Mouse (Mus musculus): ENCODE measurements around the gene Mrpl48.

The Mrpl48 gene

DNA sequence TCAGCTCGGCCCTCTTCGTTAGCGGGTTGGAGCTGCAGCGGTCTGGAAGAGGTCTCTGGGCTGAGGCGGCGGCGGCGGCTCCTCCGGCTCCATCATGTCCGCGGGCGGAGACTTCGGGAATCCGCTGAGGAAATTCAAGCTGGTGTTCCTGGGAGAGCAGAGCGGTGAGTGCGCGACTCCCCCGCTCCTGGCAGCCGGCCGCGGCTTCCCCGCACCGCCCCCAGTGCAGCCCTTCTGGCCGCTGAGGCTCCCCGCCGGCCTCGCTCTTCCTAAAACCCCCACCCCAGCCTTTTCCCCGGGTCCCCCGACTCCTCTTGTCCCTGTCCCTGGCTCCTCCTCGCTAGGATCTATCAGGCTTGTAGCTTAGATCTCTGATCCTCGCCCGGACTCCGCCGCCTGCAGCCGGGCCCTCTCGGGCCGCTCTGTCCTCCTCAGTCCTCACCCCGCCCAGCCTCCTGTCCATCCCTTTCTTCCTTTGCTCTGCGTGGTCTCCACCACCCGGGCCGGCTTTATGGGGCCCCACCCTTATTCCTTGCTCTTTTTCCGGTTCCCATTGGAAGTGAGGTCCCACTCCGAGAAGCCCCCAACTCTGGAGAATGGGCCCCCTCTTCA is at the start of gene Mrpl48:
TSS of gene Mrpl48 (minus strand) at position 172 of the 612 bp plus-strand sequence.
- in situ Hi-C loops (cut with MboI, MseI), result no loop called here

DNA sequence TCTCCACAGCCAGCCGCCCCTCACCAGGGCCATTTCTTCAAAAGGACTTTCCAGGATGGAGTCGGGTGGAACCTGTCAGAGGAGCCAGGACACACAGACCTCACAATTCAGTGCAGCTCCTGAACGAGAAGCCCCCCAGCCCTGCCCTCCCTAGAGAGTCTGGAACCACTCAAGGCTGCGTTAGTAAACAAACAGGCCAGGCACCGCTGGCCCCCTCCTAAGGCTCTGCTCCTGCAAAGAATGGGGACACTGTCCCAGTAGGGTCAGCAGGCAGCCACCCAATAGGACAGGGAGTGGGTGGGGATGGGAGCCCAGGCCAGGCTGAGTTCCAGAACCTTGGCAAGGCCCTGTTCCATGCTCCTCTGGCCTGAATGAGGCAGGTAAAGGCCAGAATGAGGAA is 48.6 kb upstream of the Mrpl48 start:
- in situ Hi-C loops (cut with MboI, MseI), result no loop called here

DNA sequence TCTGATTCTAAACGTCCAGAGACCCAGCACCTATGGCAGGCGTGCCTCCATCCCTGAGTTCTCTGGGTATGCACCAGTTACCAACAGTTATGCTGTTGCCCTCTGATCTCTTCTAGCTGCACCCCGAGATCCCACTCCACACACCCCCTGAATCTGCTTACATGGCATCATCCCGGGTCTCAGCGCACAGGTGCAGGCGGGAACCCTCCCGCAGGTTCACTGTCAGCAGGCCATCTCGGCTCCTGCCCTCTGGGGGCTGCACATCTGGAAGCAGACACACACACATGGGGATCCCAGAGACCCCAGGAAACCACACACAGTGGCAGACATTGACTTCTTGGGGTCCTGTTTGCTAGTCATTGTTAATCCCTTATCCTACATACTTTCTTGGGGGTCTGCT is 46.3 kb upstream of the Mrpl48 start:
- in situ Hi-C loops (cut with MboI, MseI), result no loop called here

DNA sequence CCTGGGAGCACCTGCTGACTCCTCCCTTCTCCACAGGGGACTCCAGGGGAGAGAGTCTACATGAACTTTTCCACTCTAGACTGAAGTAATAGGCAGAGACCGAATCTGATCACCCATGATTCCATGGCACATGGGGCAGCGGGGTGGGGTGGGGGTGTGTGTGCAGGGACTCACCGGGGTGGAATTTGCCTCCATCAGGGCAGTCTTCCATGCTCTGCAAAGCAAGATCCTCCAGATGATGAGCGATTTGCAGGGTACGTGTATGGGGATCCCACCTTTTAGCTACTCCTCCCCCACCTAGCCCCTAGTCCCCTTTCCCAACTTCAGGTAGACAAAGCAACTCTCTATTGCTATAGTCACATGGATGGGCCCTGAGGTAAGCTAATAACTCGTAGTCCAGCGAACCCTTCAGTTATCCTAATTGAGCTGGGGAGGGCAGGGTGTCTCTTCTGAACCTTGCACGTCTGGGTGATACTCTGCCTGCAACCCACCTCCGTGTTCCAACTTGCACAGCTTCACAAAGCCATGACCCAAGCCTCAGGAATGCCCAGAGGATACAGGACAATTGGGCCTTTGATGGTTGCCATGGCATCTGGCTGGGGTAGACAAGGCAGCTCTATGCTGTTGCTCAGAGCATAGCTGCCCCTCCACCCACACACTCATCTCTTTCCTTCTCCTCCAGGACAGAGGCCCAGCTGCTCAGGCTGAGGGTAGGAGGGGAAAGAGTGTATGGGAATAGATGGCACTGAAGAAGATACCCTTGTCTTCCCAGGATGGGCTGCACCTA is 45.6 kb upstream of the Mrpl48 start:
- in situ Hi-C loops (cut with MboI, MseI), result no loop called here

DNA sequence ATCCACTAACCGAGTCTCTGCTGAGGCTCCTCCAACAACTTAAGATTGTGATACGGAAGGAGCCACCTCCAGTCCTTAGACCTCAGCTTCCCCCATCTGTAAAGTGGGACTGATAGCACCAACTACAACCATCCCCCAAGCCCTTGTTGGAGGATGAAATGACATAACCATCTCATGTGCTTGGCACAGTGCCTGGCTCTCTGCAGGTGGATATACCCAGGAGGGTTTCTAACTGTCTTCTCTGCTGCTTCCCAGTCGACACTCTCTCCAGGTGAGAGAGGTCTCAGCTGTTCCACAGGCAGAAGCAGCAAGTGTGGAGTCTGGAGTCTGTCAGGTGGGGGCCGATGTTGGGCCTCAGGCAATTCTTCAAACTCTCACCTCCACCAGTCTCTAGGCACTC is 42.9 kb upstream of the Mrpl48 start:
- in situ Hi-C loops (cut with MboI, MseI), result no loop called here

DNA sequence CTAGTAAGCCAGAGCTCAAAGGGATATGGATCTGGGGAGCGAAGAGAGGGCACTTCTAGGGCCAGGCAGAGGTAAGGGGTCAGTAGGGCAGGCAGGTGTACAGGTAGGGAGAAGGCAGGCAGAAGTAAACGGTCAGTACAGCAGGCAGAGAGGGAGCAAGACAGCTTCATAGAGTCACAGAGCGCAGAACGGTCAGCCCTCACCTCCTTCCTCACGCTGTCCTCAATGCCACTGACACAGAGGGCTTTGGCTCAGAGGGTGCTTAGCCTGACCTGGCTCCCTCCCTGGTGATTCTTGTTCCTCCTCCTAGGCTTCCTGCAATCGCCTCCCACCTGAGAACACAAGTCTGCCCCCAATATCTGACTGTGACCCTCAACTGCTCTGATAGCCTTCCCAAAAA is 42.3 kb upstream of the Mrpl48 start:
- in situ Hi-C loops (cut with MboI, MseI), result no loop called here

DNA sequence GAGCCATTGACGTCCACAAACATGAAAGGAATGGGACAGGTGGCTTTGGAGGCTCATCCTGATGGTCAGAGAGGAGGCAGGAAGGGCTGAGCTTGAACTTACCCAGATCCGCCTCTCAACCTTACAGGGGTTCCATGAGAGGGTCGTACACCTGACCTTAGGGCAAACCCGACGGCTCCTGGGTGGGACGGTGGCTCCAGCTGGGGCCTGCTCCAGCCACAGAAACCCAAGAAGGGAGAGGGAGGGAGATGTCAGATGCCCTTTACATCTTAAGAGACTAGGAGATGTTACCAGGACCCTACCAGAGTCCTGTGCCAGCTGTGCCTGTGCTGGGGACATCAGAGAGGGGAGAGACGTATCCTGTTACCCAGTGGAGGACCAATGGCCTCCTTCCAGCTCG is 41.7 kb upstream of the Mrpl48 start:
- in situ Hi-C loops (cut with MboI, MseI), result loop anchor here (5.0 kb wide), 1 partner anchor 83 kb away; no protein-coding TSS in a partner anchor

DNA sequence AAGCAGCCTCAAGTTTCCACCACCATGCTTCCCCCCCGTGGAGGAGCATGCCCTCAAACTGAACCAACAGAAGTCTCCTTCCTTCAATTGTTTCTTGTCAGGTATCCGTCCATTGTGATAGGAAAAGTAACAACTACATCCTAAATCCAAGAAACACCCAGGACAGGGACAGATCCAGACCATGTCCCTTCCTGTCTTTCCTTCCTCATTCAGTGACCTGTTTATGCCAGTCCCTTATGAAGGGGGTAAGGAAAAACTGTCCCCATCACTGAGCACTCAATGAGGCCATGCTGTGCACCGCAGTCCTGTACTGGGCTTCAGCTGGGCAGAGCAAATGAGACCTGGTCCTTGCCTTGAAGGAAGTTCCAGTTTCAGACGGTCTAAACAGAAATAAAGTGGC is 41.0 kb upstream of the Mrpl48 start:
- in situ Hi-C loops (cut with MboI, MseI), result loop anchor here (5.0 kb wide), 1 partner anchor 82 kb away; no protein-coding TSS in a partner anchor

DNA sequence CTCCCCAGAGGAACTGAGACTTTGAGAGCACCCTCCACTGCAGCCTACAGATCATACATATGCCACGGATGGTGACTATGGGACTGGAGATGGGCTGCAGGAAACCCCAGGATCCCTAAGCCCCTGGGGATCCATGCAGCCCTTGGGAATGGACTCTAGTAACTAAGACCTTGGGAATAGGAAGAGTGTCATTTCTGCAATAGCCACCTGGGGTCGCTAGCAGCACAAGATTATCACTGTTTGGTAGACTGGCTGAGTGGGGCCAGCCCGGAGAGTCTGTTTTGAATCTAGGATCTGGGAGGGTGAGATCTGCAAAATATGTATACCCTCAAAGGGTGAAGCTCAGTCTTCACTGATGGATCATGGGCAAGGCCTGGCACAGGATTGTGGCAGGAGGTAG is 37.0 kb upstream of the Mrpl48 start:
- in situ Hi-C loops (cut with MboI, MseI), result loop anchor here (5.0 kb wide), 1 partner anchor 78 kb away; no protein-coding TSS in a partner anchor

DNA sequence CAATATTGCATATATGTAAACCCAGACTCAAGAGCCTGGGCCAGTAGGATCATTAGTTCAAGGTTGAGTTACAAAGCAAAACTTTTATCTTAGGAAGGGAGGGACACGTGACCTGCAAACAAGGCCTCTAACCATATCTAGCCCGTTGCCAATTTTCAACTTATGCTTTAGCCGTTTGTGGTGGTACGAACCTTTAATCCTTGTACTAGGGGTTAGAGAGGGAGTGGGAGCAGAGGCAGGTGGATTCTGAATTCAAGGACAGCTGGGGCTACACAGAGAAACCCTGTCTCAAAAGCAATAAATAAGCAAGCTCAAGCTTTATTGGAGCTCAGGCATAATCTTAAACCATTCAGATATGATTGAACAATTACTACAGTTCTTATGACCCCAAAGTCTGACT is 34.3 kb upstream of the Mrpl48 start:
- in situ Hi-C loops (cut with MboI, MseI), result no loop called here

DNA sequence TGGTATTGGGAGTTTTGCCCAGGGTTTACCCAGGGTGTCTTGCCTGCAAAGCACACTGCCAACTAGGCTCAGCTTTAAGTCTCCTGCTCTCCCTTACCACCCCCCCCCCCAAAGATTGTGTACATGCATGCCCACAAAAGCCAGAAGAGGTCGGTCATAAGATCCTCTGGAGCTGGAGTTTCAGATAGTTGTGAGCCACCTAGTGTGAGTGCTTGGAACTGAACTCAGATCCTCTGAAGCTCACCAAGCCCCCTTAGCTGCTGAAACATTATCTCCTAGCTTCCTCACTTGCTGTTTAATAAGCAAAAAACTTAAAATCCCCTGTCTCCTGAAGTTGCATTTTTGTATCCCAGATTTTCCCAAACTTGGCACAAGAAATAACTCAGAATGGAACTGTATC is 29.6 kb upstream of the Mrpl48 start:
- in situ Hi-C loops (cut with MboI, MseI), result no loop called here

DNA sequence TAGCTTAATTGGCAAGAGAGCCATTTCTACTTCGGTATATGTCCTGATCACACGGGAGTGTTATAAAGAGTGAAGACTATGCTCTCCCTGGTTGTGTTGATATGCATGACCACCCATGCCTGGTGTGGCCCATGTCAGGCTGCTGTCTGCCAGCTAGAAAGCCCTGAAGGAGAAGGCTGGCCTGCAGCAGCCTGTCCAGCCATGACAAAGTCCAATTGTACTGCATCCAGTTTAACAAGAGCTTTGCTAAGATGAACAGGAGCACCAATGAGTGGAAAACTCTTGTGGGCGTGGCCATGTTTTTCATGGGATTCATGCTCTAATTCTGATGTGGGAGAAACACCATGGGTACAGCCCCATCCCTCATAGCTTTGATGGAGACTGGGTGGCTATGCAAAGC is 16.4 kb upstream of the Mrpl48 start:
- in situ Hi-C loops (cut with MboI, MseI), result no loop called here

DNA sequence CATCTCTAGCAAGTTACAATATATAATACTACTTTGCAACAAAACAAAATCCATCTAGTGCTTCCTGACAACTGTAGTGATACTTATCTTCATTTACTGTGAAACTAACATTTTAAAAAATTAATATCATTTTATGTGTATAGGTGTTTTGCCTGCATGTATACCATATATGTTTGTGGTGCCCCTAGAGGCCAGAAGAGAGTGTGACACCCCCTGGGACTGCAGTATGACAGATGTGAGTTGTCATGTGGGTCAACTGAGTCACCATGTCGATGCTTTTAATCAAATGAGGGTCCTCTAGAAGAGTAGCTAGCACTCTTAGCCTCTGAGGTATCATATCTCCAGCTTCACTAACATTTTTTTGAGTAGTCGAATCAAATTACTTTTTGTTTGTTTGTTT is 14.2 kb upstream of the Mrpl48 start:
- in situ Hi-C loops (cut with MboI, MseI), result no loop called here

DNA sequence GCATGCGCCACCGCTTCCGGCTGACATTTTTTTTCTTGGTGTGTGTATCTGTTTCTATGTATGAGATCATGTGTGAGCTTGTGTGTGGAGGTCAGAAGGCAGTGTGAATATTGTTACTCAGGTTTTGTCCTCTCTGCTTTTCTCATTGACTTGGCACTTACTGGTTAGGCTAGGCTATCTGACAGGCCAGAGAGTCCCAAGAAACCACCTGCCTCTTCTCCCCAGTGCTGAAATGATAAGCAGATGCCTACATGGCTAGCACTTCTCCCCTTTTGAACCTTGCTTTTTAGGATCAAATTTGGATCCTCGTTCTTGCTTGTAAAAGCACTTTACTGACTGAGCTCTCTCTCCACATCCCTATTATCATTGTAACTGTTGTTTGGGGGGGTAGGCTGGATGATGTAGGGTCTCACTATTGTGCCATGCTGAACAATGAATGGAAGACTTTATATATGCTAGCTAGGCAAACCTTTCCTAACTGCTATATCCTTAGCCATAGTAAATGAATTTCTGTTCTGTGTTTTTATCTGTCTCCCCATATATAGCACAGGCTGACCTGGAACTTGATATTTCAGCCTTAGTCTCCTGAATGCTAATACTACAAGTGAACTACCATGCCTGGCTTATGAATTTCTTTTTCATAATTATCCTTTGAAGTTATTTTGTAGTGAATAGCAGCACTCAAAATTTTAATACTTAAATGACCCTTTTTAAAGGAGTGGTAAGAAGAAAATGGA is 8.2 kb upstream of the Mrpl48 start:
- in situ Hi-C loops (cut with MboI, MseI), result no loop called here

DNA sequence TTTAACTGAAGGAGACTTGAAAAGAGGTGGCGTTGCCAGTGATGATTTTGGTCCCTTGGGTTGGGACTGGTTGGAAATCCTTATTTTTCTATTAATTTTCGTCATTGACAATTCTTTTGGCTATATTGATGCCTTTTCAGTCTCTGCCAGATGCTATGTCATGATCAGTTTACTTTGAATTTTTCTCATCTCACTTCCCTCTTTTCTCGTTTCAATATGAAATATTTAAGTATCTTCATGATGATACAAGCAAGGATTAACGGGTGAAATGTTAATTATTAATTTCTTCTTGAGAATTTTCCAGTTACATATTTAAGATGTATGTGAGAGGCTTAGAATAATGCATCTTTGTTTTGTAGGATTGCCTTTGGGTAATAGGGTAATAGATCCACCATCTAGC is 809 bp upstream of the Mrpl48 start:
- in situ Hi-C loops (cut with MboI, MseI), result no loop called here

DNA sequence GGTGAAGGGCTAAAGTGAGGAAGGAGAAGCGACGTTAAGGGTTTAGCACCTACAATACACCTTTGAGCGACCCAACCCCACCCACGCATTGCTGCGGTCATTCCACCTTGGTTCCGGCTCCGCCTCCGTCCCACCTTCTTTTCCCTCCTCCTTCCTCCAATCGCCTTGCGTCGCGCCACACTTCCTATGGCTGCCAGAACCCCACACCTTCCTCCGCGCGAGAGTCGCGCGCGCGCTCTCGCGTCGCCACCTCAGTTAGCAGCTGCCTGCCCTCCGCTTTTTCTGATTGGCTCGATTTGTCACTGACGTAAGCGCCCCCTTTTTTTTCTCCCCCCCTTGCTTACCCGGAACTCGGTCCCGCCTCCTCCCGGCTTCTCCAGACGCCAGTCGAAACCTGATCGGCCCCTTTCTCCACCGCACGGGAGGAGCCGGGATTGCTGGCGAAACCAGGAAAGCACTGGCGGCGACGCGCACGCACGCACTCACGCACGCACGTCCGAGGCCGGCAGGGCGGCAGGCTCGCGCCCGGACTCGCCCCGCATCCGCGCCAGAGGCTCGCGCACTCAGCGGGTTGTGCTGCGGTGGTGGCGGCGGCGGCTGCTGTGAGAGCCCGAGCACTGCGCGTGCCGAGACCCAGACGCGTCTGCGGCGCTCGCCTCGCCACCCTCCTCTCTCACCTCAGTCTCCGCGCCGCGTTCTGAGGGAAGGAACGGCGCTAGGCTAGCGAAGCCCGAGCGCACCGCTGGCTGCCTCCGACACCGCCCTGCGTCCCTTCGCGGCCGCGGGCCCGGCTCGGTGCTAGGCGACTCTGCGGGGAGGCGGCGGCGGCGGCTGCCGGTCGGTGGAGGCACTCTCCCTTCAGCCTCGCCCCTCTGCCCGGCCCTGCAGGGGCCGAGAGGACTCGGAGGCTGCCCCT is 629 bp downstream of the Mrpl48 start, which contains the start of gene Rab6a:
TSS of gene Rab6a (plus strand) at position 197 of the 916 bp plus-strand sequence.
- in situ Hi-C loops (cut with MboI, MseI), result no loop called here

DNA sequence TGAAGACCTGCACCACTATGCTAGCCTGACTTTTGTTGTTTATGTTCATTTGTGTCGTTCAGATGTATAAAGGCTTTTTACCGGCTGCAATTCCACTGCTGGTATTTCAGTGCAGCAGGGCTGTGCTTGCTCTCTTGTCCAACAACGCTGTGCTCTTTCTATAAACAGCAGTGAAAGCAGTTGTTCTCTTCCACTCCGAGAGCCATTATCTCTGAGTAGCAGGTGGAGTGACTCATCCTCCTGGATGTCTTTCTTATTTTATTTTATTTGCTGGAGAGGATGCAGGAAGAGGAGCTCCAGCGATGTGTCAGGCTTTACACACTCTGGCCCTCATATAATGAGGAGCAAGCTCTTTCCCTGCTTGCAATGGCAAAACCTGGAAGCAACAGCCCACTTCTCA is 7.9 kb downstream of the Mrpl48 start:
- in situ Hi-C loops (cut with MboI, MseI), result no loop called here

DNA sequence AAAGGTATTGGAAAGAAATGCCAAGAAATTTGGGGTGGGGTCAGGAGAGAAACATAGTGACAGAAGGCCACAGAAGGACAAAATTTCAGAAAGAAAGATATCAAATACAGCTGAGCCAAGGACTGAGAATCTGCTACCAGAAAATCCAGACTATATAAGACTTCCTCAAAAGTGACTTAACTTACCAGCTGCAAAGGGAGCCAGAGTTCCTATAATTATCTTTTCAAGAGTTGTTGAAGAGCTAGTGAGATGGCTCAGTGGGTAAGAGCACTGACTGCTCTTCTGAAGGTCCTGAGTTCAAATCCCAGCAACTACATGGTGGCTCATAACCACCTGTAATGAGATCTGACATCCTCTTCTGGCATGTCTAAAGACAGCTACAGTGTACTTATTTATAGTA is 14.8 kb downstream of the Mrpl48 start:
- in situ Hi-C loops (cut with MboI, MseI), result no loop called here

DNA sequence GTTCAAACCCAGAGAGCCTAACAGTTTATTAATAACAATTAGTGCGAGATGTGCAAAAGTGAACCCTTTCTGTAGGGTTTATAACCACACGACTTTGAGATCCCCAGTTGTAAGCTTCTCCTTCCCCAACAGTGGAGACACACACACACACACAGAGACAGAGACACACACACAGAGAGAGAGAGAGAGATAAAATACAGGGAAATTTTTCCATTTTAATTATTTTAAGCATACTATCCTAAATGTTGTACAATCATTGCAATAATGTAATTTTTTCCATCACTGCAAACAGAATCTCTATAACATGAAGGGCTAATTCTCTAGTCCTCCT is 16.6 kb downstream of the Mrpl48 start:
- in situ Hi-C loops (cut with MboI, MseI), result no loop called here

DNA sequence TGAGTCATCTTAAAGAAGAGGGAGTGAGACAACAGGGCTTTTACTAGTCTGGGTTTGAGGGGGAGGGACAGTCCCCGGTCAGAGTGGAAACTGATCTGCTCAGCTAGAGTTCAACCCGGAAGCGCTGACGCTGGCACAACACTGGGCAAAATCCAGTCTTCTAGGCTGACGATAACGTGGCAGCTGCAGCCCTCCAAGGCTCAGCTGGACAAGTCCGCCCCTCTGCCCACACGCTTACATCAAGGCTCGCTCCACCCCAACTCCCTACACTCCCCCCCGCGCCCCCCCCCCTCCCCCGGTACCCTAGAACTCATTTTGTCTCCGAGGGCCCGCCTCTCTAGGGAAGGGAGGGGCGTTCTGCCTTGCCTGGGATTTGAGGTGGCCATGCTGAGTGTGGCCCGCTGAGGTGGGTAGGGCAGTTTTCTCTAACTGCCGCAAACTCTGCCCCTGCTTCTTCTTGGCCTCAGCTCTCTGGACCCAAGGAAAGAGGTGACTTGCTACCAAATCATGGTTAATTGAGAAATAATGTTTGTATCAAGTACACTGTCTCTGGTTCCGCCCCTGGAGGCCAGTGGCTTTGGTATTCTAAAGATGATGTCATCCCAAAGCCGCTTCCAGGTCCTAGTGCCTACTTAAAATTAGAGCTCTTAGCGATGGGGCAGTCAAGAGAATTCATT is 17.1 kb downstream of the Mrpl48 start:
- in situ Hi-C loops (cut with MboI, MseI), result no loop called here

DNA sequence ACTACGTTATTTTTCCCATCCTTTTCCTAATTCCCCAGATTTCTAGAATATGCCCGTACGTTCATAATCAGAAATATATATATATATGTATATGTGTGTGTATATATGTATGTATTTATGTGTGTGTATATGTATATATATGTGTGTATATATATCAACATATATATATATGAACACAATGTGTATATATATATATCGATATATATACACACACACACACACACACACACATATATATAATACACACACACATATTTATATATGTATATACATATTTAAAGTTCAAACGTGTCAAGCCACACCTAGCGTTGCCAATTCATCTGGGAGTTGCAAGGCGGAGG is 17.6 kb downstream of the Mrpl48 start:
- in situ Hi-C loops (cut with MboI, MseI), result no loop called here

All from regulatory T cell (primary cell).